Comparison of ENCODE assay signal across 1 mouse cellular context in genomic region chr13:22022241-22022640, GRCm38 (mm10).
TF ChIP-seq lines count a peak whose summit lies in the region.

No protein-coding gene starts in this region.

TF ChIP-seq in CH12.LX, 34 proteins besides CTCF, POLR2A, EP300 and RAD21:
- TF ChIP-seq NRF1 (IDR thresholded peaks at IDR 0.05; ENCODE audit: low read depth, low read length) (peak; percentile 34; the same call in 1 of the 2 replicates), E2F4 (IDR thresholded peaks at IDR 0.05; ENCODE audit: insufficient replicate concordance, low read depth, low read length) (peak; percentile 81; the same call in 1 of the 2 replicates), MAZ (IDR thresholded peaks at IDR 0.05; ENCODE audit: low read depth, low read length) (no peak), JUND (conservative IDR thresholded peaks at IDR 0.05; ENCODE audit: low read depth, low read length) (no peak), USF1 (IDR thresholded peaks at IDR 0.05; ENCODE audit: low read depth, low read length) (no peak), ELF1 (IDR thresholded peaks at IDR 0.05; ENCODE audit: low read depth, low read length) (peak; percentile 95), MAFK (IDR thresholded peaks at IDR 0.05; ENCODE audit: insufficient replicate concordance, low read length) (peak; percentile 98), ZNF384 (IDR thresholded peaks at IDR 0.05; ENCODE audit: low read depth, low read length) (peak; percentile 92), TBP (conservative IDR thresholded peaks at IDR 0.05; ENCODE audit: low read depth, low read length) (peak; percentile 100)
